Mouse (Mus musculus) hindbrain, embryonic 16.5 days (tissue): ENCODE results near the gene Anapc15. TPM values are rescaled to one million over a fixed set of nuclear protein-coding genes. Genes with fewer than 3 reads are reported as not detected.
"Not testable (repeated sequence)": the region's sequence is repeated elsewhere in the genome, so short reads cannot be mapped to it uniquely, and the experiment has no call there.

Experiments used
- ATAC-seq: fragments of 200-750 bp; cut with Nextera tagmentation; 2 replicates; pipeline ENCODE4 v1.8.0; 2017; ENCODE audit warnings: moderate TSS enrichment, moderate library complexity
- H3K27ac ChIP-seq: fragments of 300-500 bp; sonication (generic); 2 replicates; pipeline ENCODE4 v1.5.1; 2014; ENCODE audit warnings: low read depth, mild to moderate bottlenecking, control low read depth, low read length, moderate library complexity
- H3K27me3 ChIP-seq: fragments of 300-500 bp; sonication (generic); replicated peaks from 2 replicates; pipeline ENCODE4 v1.6.1; 2014; ENCODE audit warnings: low read length; ENCODE audit not compliant: control insufficient read depth, insufficient read depth
- H3K36me3 ChIP-seq: fragments of 300-500 bp; sonication (generic); 2 replicates; pipeline ENCODE4 v1.6.1; 2014; ENCODE audit warnings: mild to moderate bottlenecking, low read length, moderate library complexity, mixed read lengths; ENCODE audit not compliant: control insufficient read depth, insufficient read depth
- H3K4me1 ChIP-seq: fragments of 300-500 bp; sonication (generic); 2 replicates; pipeline ENCODE4 v1.6.1; 2014; ENCODE audit warnings: low read depth, low read length; ENCODE audit not compliant: control insufficient read depth, insufficient read depth
- H3K4me2 ChIP-seq: fragments of 300-500 bp; sonication (generic); 2 replicates; pipeline ENCODE4 v1.6.1; 2014; ENCODE audit warnings: mild to moderate bottlenecking, low read length, control low read depth, moderate library complexity
- H3K4me3 ChIP-seq: fragments of 300-500 bp; sonication (generic); 2 replicates; pipeline ENCODE4 v1.5.1; 2014; ENCODE audit warnings: mild to moderate bottlenecking, low read length, control low read depth, moderate library complexity
- H3K9ac ChIP-seq: fragments of 300-500 bp; sonication (generic); 2 replicates; pipeline ENCODE4 v1.6.1; 2014; ENCODE audit warnings: low read depth, mild to moderate bottlenecking, control low read depth, low read length, moderate library complexity
- H3K9me3 ChIP-seq: fragments of 300-500 bp; sonication (generic); 2 replicates; pipeline ENCODE4 v1.6.1; 2014; ENCODE audit warnings: mild to moderate bottlenecking, low read length, moderate library complexity; ENCODE audit not compliant: control insufficient read depth
- WGBS: fragments of 180-500 bp; shearing (Covaris S2); extraction: QIAGEN DNeasy Blood & Tissue Kit; methylation state at CpG from one replicate; pipeline ENCODE4 v1.1.7; 2014; 5-methylcytosine and 5-hydroxymethylcytosine counted together
- polyA plus RNA-seq: library from polyadenylated mRNA; unstranded; fragments of >200 nt; fragmentation: Nextera tagmentation; extraction: Ambion mirVana; gene quantifications from 2 replicates; pipeline ENCODE4 v1.2.1, GENCODE M21; 2015

Anapc15 gene
- polyA plus RNA-seq, 1 experiment from 2014 or later: 72.2 TPM

DNA sequence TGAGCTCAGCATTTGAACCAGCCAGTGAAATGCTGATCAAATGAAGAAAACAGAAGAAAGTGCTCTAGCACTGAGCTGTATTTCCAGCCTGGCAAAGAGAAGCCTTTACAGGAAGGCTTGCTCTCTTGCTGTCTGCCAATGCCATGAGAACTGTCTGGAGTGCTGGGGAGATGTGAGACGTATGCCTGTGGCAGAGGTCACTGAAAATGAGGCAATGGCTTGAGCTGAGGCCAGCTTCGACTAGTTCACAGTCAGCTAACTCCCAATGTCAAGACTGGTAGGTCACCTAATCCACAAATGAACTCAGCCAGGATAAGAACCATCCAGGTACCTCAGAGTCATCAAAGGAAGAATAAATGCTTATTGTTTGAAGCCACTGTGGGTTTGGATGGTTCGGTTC, 64.6 kb downstream of the Anapc15 start:
- H3K9ac ChIP-seq: no peak overlapping the region
- no peak for ATAC-seq
- no peaks in the 10 kb centered on the region for H3K27me3 ChIP-seq
- H3K4me1 ChIP-seq: peaks cover 6% of the 10 kb centered on the region; the same call in 1 of the 2 replicates
- no peak overlapping the region for H3K27ac ChIP-seq
- H3K36me3 ChIP-seq: no peaks in the 10 kb centered on the region
- H3K9me3 ChIP-seq: no peaks in the 10 kb centered on the region
- WGBS: 91% methylated on average over 3 of the region's 3 CpGs
- no peak overlapping the region for H3K4me3 ChIP-seq
- no peak overlapping the region for H3K4me2 ChIP-seq

- Histone ChIP-seq H3K9me3 (no peaks in the 10 kb centered on the region), H3K4me3 (no peak overlapping the region), H3K27ac (no peak overlapping the region), H3K4me1 (peaks cover 22% of the 10 kb centered on the region), H3K36me3 (no peaks in the 10 kb centered on the region), H3K9ac (no peak overlapping the region), H3K4me2 (peak overlapping the region; percentile 75; the same call in 1 of the 2 replicates), H3K27me3 (no peaks in the 10 kb centered on the region)
- whole genome bisulfite sequencing: 95% methylated on average over 1 of the region's 1 CpGs
- ATAC-seq: no peak
Observed at GRCm38 (mm10) chr7:101932551-101932950, 69.0 kb downstream of the Anapc15 start.

DNA sequence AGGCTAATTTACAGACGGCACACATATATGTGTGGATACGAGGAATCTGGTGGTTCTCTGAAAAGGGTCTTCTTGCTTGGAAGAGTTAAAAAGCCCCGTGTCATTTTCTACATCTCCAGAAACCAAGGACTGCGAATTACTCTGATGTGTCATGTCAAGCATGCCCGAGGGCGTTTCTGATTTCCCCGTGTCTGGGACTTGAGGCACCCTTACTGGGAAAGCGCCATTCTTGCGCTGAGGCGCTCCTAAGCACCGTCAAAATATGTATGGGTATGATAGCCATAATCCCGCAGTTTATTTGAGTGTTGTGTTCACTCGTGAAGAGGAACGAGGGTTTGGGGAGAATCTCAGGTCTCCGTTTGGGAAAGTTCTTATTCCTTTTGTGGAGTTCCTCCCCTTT, 69.8 kb downstream of the Anapc15 start:
- 7% methylated on average over 15 of the region's 15 CpGs for whole genome bisulfite sequencing
- H3K4me1 ChIP-seq: peaks cover 22% of the 10 kb centered on the region
- H3K27ac ChIP-seq: peak overlapping the region; percentile 49
- H3K36me3 ChIP-seq: no peaks in the 10 kb centered on the region
- H3K4me2 ChIP-seq: peak overlapping the region; percentile 75
- peak; percentile 35 for ATAC-seq
- H3K27me3 ChIP-seq: no peaks in the 10 kb centered on the region
- peak overlapping the region; percentile 71 for H3K4me3 ChIP-seq
- H3K9ac ChIP-seq: peak overlapping the region; percentile 67
- H3K9me3 ChIP-seq: no peaks in the 10 kb centered on the region

- H3K4me1 ChIP-seq: peaks cover 22% of the 10 kb centered on the region
- peak within 1 kb of the TSS; percentile 78 for H3K27ac ChIP-seq
- peak within 1 kb of the TSS; percentile 72 for H3K9ac ChIP-seq
- peak; percentile 99 for ATAC-seq
- H3K36me3 ChIP-seq: no peaks in the 10 kb centered on the region
- peak within 1 kb of the TSS; percentile 75 for H3K4me2 ChIP-seq
- peak within 1 kb of the TSS; percentile 71 for H3K4me3 ChIP-seq
- H3K27me3 ChIP-seq: no peaks in the 10 kb centered on the region
- WGBS: under 1% methylated on average over 40 of the region's 40 CpGs
- H3K9me3 ChIP-seq: no peaks in the 10 kb centered on the region
Observed at GRCm38 (mm10) chr7:101933751-101934240, 70.3 kb downstream of the Anapc15 start, which contains the start of the genes Lrrc51 and Numa1. Gene Lrrc51 (minus strand): TSS chr7:101933895. Gene Numa1 (plus strand): TSS chr7:101934111.

DNA sequence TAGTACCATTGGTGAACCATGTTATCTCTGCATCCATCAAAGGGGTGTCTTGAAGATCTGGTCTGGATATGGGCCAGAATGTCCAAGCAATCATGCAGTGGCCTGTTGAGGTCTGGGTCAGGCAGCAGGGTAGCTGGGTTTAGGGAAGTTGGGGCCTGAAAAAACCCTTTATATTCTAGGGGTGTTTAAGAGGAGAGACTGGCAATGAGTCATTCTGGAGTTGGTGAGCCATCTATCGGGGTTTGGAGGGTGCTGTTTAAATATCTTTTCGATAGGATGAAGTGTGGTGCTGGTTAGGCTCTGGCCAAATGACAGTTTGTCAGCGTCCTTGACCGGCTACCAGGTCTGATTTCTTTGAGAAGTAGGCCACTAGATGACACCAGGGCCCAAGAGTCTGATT, 72.4 kb downstream of the Anapc15 start:
- Histone ChIP-seq H3K27me3 (no peaks in the 10 kb centered on the region), H3K36me3 (no peaks in the 10 kb centered on the region), H3K9me3 (no peaks in the 10 kb centered on the region), H3K4me3 (no peak overlapping the region), H3K4me1 (peaks cover 22% of the 10 kb centered on the region), H3K9ac (no peak overlapping the region), H3K4me2 (no peak overlapping the region), H3K27ac (no peak overlapping the region)
- WGBS: 94% methylated on average over 4 of the region's 4 CpGs
- ATAC-seq: no peak

DNA sequence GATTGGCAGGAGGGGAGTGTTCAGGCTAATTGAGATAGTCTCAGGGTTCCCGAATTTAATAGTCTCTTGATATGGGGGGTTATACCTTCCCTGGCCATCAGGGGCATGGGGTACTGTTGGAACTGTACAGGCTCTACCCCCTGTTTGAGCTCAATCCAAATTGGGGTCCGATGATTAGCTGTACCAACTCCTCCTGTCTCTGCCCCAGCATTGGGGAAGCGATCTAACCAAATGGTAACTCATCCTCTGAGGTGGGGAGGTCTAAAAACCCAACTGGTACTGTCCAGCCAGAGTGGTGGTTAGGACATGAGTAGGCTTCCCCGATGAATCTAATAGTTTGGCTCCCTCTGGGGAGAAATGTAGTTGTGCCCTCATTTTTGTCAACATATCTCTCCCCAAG, 73.5 kb downstream of the Anapc15 start:
- H3K36me3 ChIP-seq: no peaks in the 10 kb centered on the region
- H3K4me1 ChIP-seq: peaks cover 22% of the 10 kb centered on the region
- no peak for ATAC-seq
- no peaks in the 10 kb centered on the region for H3K9me3 ChIP-seq
- H3K4me3 ChIP-seq: no peak overlapping the region
- H3K9ac ChIP-seq: no peak overlapping the region
- H3K27me3 ChIP-seq: no peaks in the 10 kb centered on the region
- no peak overlapping the region for H3K27ac ChIP-seq
- 97% methylated on average over 4 of the region's 4 CpGs for WGBS
- H3K4me2 ChIP-seq: no peak overlapping the region

- no peak overlapping the region for H3K9ac ChIP-seq
- no peaks in the 10 kb centered on the region for H3K36me3 ChIP-seq
- H3K4me2 ChIP-seq: no peak overlapping the region
- H3K27me3 ChIP-seq: no peaks in the 10 kb centered on the region
- WGBS: 89% methylated on average over 4 of the region's 4 CpGs
- H3K4me1 ChIP-seq: peaks cover 20% of the 10 kb centered on the region
- ATAC-seq: no peak
- H3K27ac ChIP-seq: no peak overlapping the region
- H3K9me3 ChIP-seq: no peaks in the 10 kb centered on the region
- H3K4me3 ChIP-seq: no peak overlapping the region
Observed at GRCm38 (mm10) chr7:101937569-101937968, 74.1 kb downstream of the Anapc15 start.

DNA sequence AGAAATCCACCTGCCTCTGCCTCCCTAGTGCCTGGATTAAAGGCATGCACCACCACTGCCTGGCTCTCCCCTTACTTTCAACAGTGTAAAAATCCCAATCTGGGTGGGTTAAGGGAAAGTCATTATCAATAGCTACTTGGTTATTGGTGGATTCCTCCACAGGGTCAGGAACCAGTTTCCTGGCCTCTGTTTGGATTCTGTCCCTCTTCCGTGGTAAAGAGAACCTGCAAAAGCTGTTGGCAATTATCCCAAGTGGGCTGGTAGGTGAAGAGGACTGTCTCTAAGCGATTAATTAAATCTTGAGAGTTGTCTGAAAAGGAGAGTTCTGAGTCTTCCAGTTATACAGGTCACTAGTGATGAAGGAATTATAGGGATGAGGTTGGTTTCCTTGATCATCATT, 74.8 kb downstream of the Anapc15 start:
- Histone ChIP-seq H3K36me3 (no peaks in the 10 kb centered on the region), H3K9me3 (no peaks in the 10 kb centered on the region), H3K27me3 (no peaks in the 10 kb centered on the region), H3K27ac (no peak overlapping the region), H3K4me1 (peaks cover 15% of the 10 kb centered on the region), H3K4me2 (no peak overlapping the region), H3K4me3 (no peak overlapping the region), H3K9ac (no peak overlapping the region)
- WGBS: 91% methylated on average over 2 of the region's 2 CpGs
- no peak for ATAC-seq

DNA sequence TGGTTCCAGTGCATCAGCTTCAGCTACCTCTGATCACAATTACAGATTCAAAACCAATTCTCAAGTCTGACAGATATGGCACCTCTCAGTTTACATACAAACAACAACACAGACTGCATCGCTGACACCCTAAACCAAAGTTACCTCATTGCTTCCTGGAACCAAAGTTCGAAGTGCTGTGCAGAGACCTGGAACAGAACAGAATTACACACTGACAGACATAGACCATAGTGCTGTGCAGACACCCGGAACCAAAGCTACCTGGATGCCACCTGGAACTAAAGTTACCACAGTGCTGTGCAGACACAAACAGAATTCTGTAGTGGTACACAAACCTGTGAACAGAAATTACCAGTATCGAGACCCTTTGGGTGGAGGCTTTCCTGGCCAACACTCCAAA, 76.2 kb downstream of the Anapc15 start:
- no peak overlapping the region for H3K27ac ChIP-seq
- WGBS: 93% methylated on average over 4 of the region's 4 CpGs
- H3K4me3 ChIP-seq: no peak overlapping the region
- no peaks in the 10 kb centered on the region for H3K9me3 ChIP-seq
- no peak overlapping the region for H3K9ac ChIP-seq
- H3K4me1 ChIP-seq: peaks cover 12% of the 10 kb centered on the region
- H3K27me3 ChIP-seq: no peaks in the 10 kb centered on the region
- H3K4me2 ChIP-seq: no peak overlapping the region
- ATAC-seq: no peak
- no peaks in the 10 kb centered on the region for H3K36me3 ChIP-seq

DNA sequence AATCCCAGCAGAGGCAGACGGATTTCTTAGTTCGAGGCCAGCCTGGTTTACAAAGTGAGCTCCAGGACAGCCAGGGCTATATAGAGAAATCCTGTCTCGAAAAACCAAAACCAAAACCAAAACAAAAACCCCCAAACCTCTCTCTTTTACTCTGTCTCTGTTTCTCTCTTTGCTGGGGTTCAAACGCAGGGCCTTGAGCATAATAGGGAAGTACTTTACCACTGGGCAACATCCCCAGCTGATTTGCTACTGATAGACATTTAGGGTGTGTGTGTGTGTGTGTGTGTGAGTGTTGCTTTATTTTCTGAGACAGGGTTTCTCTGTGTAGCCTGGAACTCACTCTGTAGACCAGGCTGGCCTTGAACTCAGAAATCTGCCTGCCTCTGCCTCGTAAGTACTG, 85.5 kb downstream of the Anapc15 start:
- not testable (repeated sequence) for H3K4me2 ChIP-seq, H3K4me1 ChIP-seq, H3K9ac ChIP-seq, H3K27me3 ChIP-seq, ATAC-seq, H3K9me3 ChIP-seq, H3K36me3 ChIP-seq, H3K4me3 ChIP-seq, H3K27ac ChIP-seq
- WGBS: 91% methylated on average over 5 of the region's 5 CpGs
